Mouse (Mus musculus) neural tube, embryonic 13.5 days (tissue): Measurements from ENCODE around the gene Gbx2. TPM values are rescaled to one million over a fixed set of nuclear protein-coding genes. Genes with fewer than 3 reads are reported as not detected.

ENCODE experiments used
- ATAC-seq: fragments of 200-750 bp; cut with Nextera tagmentation; 2 replicates; pipeline ENCODE4 v1.8.0; 2017; ENCODE audit warnings: low read depth, mild to moderate bottlenecking, moderate TSS enrichment, moderate library complexity
- H3K27ac ChIP-seq: fragments of 300-500 bp; sonication (generic); replicated peaks from 2 replicates; pipeline ENCODE4 v1.5.1; 2015; ENCODE audit warnings: moderate library complexity, mild to moderate bottlenecking, inconsistent platforms
- H3K27me3 ChIP-seq: fragments of 300-500 bp; sonication (generic); 2 replicates; pipeline ENCODE4 v1.6.1; 2015; ENCODE audit warnings: mild to moderate bottlenecking, inconsistent platforms
- H3K36me3 ChIP-seq: fragments of 300-500 bp; sonication (generic); 2 replicates; pipeline ENCODE4 v1.6.1; 2015; ENCODE audit warnings: mild to moderate bottlenecking, inconsistent platforms
- H3K4me1 ChIP-seq: fragments of 300-500 bp; sonication (generic); replicated peaks from 2 replicates; pipeline ENCODE4 v1.6.1; 2015; ENCODE audit warnings: inconsistent platforms
- H3K4me2 ChIP-seq: fragments of 300-500 bp; sonication (generic); 2 replicates; pipeline ENCODE4 v1.6.1; 2015; ENCODE audit warnings: inconsistent platforms, mild to moderate bottlenecking, moderate library complexity
- H3K4me3 ChIP-seq: fragments of 300-500 bp; sonication (generic); 2 replicates; pipeline ENCODE4 v1.5.1; 2015; ENCODE audit warnings: mild to moderate bottlenecking, inconsistent platforms
- H3K9ac ChIP-seq: fragments of 300-500 bp; sonication (generic); 2 replicates; pipeline ENCODE4 v1.6.1; 2015; ENCODE audit warnings: moderate library complexity, mild to moderate bottlenecking, inconsistent platforms
- H3K9me3 ChIP-seq: fragments of 300-500 bp; sonication (generic); 2 replicates; pipeline ENCODE4 v1.6.1; 2016; ENCODE audit warnings: inconsistent platforms
- WGBS: fragments of 180-500 bp; shearing (Covaris S2); methylation state at CpG from one replicate; pipeline ENCODE4 v1.1.7; 2015; 5-methylcytosine and 5-hydroxymethylcytosine counted together
- polyA plus RNA-seq: library from polyadenylated mRNA; unstranded; fragments of >200 nt; fragmentation: Nextera tagmentation; extraction: Ambion mirVana; gene quantifications from 2 replicates; pipeline ENCODE4 v1.2.1, GENCODE M21; 2015

Gene Gbx2
- polyA plus RNA-seq, 1 experiment from 2014 or later, result 42.7 TPM

DNA sequence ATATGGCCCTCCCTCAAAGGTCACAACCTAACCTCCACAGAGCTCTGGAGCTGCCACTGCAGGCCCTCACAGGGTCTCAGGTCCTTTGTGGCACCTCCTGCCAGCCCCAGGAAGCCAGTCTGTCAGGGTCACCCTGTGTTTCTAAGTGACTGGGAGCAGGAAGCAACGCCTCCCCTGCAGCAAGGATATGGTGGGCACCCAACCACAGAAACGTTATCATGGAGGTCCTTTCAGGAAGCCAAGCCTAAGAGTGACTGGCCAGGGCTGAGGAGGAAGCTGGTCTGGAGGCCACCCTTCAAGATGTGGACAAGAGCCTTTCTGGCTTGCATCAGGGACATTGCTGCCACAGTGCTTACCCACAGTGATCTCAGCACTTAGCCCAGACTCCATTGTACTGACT is 31.9 kb downstream of the Gbx2 start:
- no peak overlapping the region for H3K4me3 ChIP-seq
- peaks cover 24% of the 10 kb centered on the region for H3K4me1 ChIP-seq
- no peak overlapping the region for H3K4me2 ChIP-seq
- no peak for ATAC-seq
- H3K27ac ChIP-seq, result no peak overlapping the region
- 70% methylated on average over 2 of the region's 2 CpGs for WGBS
- H3K9me3 ChIP-seq, result no peaks in the 10 kb centered on the region
- H3K27me3 ChIP-seq, result no peaks in the 10 kb centered on the region
- H3K9ac ChIP-seq, result no peak overlapping the region
- H3K36me3 ChIP-seq, result peaks cover 10% of the 10 kb centered on the region; the same call in 1 of the 2 replicates

GRCm38 (mm10) chr1:89895801-89896200 is 35.2 kb downstream of the Gbx2 start:
- Histone ChIP-seq H3K4me2 (no peak overlapping the region), H3K9ac (no peak overlapping the region), H3K4me3 (no peak overlapping the region), H3K27ac (no peak overlapping the region), H3K9me3 (no peaks in the 10 kb centered on the region), H3K36me3 (peaks cover 22% of the 10 kb centered on the region), H3K4me1 (peaks cover 51% of the 10 kb centered on the region), H3K27me3 (no peaks in the 10 kb centered on the region)
- WGBS, result 75% methylated on average over 5 of the region's 5 CpGs
- no peak for ATAC-seq

DNA sequence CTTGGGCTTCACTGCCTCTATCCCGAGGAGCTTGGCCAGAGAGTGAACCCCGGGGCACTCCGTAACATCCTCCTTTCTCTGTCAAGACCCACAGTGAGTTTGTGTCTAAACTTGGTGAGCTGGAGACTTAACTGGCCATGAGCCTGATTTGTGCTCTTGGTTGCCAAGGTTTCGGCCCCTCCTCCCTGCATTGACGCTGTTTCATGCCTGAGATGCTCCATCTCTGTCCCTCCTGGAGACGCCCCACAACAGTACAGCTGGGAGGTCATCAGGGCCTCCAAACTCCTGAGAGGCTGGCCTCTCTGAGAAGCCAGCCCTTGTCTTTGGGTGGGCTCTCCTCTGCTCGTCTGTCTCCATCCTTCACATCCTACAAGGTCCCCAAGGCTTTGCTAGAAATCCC is 38.7 kb downstream of the Gbx2 start:
- no peak overlapping the region for H3K4me3 ChIP-seq
- peaks cover 61% of the 10 kb centered on the region for H3K4me1 ChIP-seq
- no peaks in the 10 kb centered on the region for H3K27me3 ChIP-seq
- no peak overlapping the region for H3K4me2 ChIP-seq
- H3K36me3 ChIP-seq, result peaks cover 50% of the 10 kb centered on the region
- no peaks in the 10 kb centered on the region for H3K9me3 ChIP-seq
- H3K9ac ChIP-seq, result no peak overlapping the region
- ATAC-seq, result no peak
- 16% methylated on average over 7 of the region's 7 CpGs for WGBS
- H3K27ac ChIP-seq, result no peak overlapping the region

- H3K4me2 ChIP-seq, result no peak overlapping the region
- no peaks in the 10 kb centered on the region for H3K27me3 ChIP-seq
- H3K36me3 ChIP-seq, result peaks cover 44% of the 10 kb centered on the region
- no peaks in the 10 kb centered on the region for H3K9me3 ChIP-seq
- H3K9ac ChIP-seq, result no peak overlapping the region
- H3K4me3 ChIP-seq, result no peak overlapping the region
- no peak for ATAC-seq
- H3K27ac ChIP-seq, result no peak overlapping the region
- WGBS, result 82% methylated on average over 6 of the region's 6 CpGs
- H3K4me1 ChIP-seq, result peaks cover 64% of the 10 kb centered on the region
Measured at GRCm38 (mm10) chr1:89891400-89891799, 39.6 kb downstream of the Gbx2 start.

DNA sequence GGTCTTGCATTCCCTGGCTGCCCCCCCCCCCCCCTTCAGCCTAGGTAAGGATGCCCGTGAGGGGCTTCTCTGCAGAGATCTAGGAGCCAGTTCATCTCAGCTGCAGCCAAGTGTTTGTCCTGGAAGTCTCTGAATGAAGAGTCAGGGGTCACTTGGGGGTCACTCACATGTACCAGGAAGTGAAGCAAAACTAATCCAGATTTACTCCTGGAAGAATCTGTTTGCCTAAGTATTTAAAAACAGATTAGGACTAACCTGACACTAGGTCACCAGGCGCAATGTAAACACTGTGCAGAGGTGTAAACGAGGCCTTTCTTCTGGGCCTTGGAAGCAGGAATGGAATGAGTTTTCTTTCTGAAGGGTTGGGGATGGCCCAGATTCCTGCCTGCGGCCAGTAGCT is 45.3 kb downstream of the Gbx2 start:
- 32% methylated on average over 4 of the region's 4 CpGs for WGBS
- H3K4me3 ChIP-seq, result no peak overlapping the region
- peaks cover 62% of the 10 kb centered on the region for H3K4me1 ChIP-seq
- H3K9ac ChIP-seq, result no peak overlapping the region
- H3K9me3 ChIP-seq, result no peaks in the 10 kb centered on the region
- no peaks in the 10 kb centered on the region for H3K27me3 ChIP-seq
- H3K4me2 ChIP-seq, result no peak overlapping the region
- no peak for ATAC-seq
- H3K36me3 ChIP-seq, result peaks cover 28% of the 10 kb centered on the region
- H3K27ac ChIP-seq, result no peak overlapping the region

DNA sequence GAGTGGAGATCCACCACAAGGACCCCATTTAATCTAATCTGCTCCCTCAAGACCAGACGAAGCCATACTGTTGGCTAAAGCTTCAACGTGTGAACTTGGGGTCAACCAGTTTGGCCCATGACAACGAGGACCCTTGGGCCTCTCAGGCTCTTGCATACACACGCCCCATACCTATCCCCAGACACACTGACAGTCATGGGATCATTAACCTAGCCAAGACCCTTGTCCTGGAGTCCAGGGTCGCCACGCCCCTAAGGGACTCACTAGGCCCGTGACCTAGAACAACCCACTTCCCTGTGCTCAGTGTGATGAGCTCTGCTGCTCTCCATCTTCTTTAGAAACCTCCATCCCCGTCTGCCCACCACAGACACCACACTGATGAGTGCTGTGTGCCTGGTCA is 46.6 kb downstream of the Gbx2 start:
- Histone ChIP-seq H3K4me2 (no peak overlapping the region), H3K9ac (no peak overlapping the region), H3K27ac (no peak overlapping the region), H3K4me1 (peaks cover 66% of the 10 kb centered on the region), H3K27me3 (no peaks in the 10 kb centered on the region), H3K36me3 (peaks cover 17% of the 10 kb centered on the region), H3K9me3 (no peaks in the 10 kb centered on the region), H3K4me3 (no peak overlapping the region)
- no peak for ATAC-seq
- 90% methylated on average over 8 of the region's 8 CpGs for WGBS

DNA sequence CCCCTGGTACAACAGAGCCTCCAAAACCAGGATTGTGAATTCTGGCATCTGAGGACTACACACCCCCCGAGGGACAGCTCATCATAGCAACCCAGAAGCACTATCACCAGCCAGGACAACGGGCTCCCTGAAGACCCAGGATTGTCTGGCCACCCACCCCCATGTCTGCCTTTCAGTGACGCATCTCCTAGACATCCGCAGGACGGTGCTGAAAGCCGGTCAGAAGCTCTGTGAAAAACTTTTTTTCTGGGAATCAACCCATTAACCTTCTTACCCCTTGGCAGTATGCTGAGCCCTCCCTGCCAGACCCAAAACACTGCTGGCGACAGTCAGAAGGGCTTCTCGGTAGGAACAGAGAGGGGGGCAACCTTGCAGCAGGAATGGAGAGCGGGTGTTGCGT is 50.1 kb downstream of the Gbx2 start:
- 61% methylated on average over 10 of the region's 10 CpGs for WGBS

DNA sequence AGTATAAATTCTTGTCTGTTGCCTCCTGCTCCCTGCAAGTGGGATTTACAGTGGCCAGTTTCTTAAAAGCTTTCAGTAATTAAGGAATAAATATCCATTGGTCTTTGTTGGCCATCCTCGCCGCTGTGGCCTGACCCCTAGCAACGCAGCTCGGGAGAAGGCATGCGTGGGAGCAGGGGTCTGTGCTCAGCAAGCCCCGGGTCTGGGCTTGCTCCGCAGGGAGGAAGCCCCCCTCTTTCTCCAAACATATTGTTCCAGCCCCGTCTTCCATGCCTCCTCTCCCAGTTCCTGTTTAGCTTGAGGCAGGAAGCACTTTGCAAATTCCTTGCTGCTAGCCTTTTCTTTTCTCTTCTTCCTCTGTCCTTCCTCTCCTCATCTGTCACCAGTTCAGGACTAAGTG is 50.8 kb downstream of the Gbx2 start:
- no peak overlapping the region for H3K4me3 ChIP-seq
- H3K4me1 ChIP-seq, result peaks cover 76% of the 10 kb centered on the region
- no peaks in the 10 kb centered on the region for H3K36me3 ChIP-seq
- H3K9ac ChIP-seq, result no peak overlapping the region
- H3K27me3 ChIP-seq, result no peaks in the 10 kb centered on the region
- 5% methylated on average over 8 of the region's 8 CpGs for WGBS
- H3K9me3 ChIP-seq, result no peaks in the 10 kb centered on the region
- no peak for ATAC-seq
- H3K4me2 ChIP-seq, result no peak overlapping the region
- no peak overlapping the region; the same call in 1 of the 2 replicates for H3K27ac ChIP-seq

More for the DNA sequence above, 50.1 kb downstream of the Gbx2 start:
- H3K36me3 ChIP-seq, result no peaks in the 10 kb centered on the region
- H3K9ac ChIP-seq, result no peak overlapping the region
- no peaks in the 10 kb centered on the region for H3K27me3 ChIP-seq
- no peaks in the 10 kb centered on the region for H3K9me3 ChIP-seq
- peaks cover 82% of the 10 kb centered on the region for H3K4me1 ChIP-seq
- H3K4me3 ChIP-seq, result no peak overlapping the region
- H3K27ac ChIP-seq, result no peak overlapping the region; the same call in 1 of the 2 replicates
- H3K4me2 ChIP-seq, result no peak overlapping the region
- ATAC-seq, result no peak

- Histone ChIP-seq H3K27me3 (no peaks in the 10 kb centered on the region), H3K4me2 (no peak overlapping the region), H3K9ac (no peak overlapping the region), H3K36me3 (no peaks in the 10 kb centered on the region), H3K4me3 (no peak overlapping the region), H3K27ac (no peak overlapping the region), H3K4me1 (peaks cover 60% of the 10 kb centered on the region), H3K9me3 (no peaks in the 10 kb centered on the region)
- ATAC-seq, result no peak
- WGBS, result 76% methylated on average over 11 of the region's 11 CpGs
Measured at GRCm38 (mm10) chr1:89878496-89878895, 52.5 kb downstream of the Gbx2 start.

Other genes with a start within 250 kb of the Gbx2 start
- 0.71 and 0.90 TPM in 2 replicates for gene Asb18, start 83.5 kb upstream of the Gbx2 start, polyA plus RNA-seq
- not detected in 2 replicates for gene Iqca, start 222.2 kb upstream of the Gbx2 start, polyA plus RNA-seq